Mouse (Mus musculus) layer of hippocampus, adult 11-12 months (tissue): Measurements from ENCODE around the gene M6pr.

Source experiments
- DNase-seq: peaks from one replicate; pipeline ENCODE4 v3.0.0; 2022; ENCODE audit warnings: low spot score

The M6pr gene

DNA sequence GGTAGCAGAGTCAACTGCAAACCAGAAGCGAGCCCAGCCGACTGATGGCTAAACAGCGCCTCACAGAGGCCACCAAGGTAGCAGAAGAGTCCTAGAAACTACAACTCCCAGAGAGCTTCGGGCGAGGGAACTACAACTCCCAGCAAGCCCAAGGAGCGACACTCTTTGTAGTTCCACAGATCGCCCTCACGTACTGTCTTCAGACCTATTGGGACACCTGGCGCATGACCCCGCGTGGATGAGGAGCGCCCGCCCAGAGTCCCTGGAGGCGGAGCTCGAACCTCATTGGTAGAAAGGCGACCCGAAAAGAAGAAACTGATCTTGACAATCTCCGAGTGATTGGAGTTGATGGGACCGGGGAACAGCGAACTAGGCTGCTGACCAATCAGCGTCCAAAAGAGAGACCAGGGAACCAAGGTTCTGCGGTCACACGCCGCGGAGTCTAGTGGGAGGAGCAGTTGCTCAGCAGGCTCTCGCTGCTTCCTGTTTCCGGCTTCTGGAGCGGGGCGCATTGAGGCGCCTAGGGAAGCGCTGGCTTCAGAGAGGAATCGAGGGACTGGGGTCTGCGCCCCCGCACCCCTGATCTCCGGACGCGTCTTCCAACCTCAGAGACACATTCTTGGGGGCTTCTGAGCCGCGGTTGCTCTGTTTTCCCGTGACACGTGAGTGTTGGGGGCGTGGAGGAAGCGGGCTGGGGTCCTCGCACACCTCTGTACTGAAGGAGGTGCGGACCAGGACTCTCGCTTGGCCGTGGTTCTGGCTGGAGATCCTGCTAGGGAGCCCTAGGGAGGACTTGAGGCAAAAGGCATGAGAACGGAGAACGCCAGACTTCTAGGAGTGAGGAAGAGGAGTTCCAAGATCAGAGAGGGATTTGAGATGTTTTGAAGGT lies at the start of gene M6pr:
M6pr (plus strand) TSS at position 216 of the 889 bp plus-strand sequence.
- peak; percentile 98 for DNase-seq

DNA sequence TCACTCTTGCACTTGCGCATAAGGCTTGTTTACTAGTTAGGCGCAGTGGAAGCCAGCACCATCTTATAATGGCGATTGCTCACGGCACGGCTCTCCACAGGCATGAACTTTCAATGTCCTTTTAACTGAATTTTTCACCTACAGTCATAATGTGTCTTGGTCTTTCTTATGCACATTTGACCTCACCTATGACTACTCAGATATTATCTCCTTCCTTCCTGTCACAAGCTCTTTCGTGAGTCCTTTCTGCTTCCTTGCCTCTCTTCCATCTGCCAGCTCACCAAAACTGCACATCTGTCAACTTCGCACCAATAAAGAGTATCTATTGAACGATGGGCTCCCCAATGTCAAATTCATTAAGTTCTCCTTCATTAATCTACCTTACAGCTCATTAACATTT lies 46.0 kb upstream of the M6pr start:
- DNase-seq, result no peak

DNA sequence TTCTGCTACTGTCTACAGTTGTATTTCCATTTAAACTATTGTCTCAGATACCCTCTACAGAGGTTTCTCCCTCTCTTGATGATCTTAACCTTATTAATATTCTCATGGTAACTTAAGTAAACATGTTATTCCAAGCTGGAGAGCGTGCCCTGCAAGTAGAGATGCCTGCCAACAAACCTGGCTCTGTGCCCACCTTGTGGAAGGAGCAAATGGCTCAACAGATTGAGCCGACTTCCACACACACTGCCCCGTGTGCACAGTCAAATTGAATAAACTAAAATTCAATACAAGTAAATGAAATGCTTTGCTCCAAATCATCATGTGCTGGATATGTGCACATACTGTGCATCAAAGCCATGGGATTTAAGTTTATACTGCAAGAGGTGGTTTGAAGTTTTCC lies 40.0 kb upstream of the M6pr start:
- DNase-seq, result peak; percentile 83

DNA sequence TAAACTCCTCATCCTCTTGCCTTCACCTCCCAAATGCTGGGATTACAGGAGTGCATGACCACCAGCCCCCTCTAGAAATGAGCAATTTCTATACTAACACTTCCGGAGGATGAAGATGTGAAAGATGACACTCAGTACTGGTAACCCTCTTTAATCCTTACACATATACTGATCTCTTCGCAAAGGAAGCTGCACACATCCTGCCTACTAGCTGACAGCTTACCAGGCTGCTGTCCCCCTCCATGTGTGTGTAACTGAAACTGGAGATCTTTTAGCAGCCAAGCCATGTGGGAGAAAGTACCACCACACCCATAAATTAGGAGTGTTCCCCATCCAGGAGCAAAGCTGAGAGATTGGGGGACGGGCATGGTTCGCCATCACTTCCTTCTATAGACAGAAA lies 39.4 kb upstream of the M6pr start:
- DNase-seq, result no peak

GRCm38 (mm10) chr6:122270152-122270551 lies 38.4 kb upstream of the M6pr start:
- no peak for DNase-seq

- DNase-seq, result no peak
These were observed 34.0 kb upstream of the M6pr start for GRCm38 (mm10) chr6:122274546-122274945.

- no peak for DNase-seq
These were observed 32.0 kb upstream of the M6pr start for GRCm38 (mm10) chr6:122276565-122276964.

GRCm38 (mm10) chr6:122282782-122283181 lies 25.7 kb upstream of the M6pr start, which contains the start of gene Klrg1:
TSS of gene Klrg1 (minus strand) at chr6:122282882.
- no peak for DNase-seq

DNA sequence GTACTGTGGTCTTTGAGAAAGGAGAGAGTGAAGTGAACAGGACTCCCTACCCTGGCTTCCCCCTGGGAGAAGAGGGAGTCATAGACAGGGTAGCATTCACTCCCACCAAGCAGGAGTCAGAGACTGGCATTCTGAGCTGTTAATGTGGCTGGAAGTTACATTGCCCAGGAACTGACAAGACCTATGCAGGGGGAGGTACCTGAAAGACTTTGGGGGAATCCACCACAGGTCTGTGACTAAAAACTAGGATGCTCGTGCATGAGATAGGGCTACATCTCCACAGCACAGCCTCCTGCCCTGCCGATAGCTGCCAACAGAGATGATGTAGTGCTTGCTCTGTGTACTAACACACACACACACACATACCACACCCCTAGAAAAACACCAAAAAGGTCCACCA lies 25.1 kb upstream of the M6pr start:
- DNase-seq, result no peak

DNA sequence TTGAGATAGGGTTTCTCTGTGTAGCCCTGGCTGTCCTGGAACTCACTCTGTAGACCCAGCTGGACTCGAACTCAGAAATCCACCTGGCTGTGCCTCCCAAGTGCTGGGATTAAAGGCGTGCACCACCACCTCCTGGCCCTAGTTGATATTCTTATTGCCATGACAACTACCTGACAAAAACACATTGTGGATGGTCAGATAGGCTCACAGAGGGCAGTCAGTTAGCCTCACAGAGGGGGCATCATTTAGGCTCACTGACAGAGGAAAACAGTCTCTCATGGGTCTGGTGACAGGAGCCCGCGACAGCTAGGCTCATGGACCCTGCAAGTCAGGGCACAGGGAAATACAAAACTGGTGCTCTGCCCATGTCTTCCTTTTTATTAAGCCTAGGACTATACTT lies 24.2 kb upstream of the M6pr start:
- no peak for DNase-seq

DNA sequence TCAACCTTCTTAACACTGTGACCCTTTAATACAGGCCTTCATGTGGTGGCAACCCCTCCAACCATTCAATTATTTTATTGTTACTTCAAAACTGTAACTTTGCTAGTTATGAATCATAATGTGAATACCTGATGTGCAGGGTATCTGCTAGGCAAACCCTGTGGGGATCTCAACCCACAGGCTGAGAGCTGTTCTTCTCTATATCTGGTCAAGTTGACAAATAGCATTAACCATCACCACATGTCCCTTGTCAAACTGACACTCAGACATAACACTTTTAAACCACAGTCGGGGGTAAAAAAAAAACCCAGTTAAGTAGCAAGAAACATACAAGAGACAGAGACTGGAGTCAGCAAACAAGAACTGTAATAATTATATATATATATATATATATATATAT lies 23.7 kb upstream of the M6pr start:
- DNase-seq, result no peak

DNA sequence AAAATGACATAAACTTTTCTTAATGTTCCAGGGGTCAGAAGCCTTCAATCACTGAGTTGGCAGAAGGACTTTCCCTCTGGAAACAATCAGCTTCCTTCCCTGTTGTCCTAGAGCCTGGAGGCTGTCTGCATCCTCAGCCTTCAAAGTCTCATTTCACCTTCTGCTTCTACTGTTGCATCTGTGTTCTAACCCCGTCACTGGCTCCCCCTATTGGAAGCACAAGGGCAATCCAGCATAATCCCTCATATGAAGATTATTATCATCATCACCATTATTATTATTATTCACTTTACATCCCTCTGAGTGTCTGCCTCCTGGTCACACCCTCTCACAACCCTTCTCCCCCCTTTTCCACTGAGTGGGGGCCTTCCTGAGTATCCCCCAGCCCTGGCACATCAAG lies 20.3 kb upstream of the M6pr start:
- no peak for DNase-seq

- no peak for DNase-seq
These were observed 19.2 kb upstream of the M6pr start for GRCm38 (mm10) chr6:122289313-122289712.

DNA sequence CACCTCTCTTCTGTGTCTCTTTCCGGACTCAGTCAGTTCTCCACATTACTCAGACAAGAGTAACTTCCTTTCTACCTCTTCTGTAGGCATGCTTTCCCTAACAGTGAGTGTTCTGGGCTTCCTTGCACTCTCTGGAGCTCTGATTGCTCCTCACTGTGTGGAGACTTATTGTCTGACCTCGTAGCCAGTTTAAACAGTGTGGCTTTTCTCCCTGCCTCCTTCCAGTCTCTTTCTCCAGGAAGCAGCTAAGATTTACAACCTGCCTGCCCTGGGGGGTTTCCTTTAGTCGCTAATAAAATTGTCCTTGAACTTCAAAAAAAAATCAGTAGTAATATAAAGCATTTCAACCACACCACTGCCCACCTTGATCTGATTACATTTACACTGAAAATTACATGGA lies 18.3 kb upstream of the M6pr start:
- no peak for DNase-seq

- no peak for DNase-seq
These were observed 17.3 kb upstream of the M6pr start for GRCm38 (mm10) chr6:122291264-122291663.

GRCm38 (mm10) chr6:122291735-122292134 lies 16.8 kb upstream of the M6pr start:
- DNase-seq, result no peak

DNA sequence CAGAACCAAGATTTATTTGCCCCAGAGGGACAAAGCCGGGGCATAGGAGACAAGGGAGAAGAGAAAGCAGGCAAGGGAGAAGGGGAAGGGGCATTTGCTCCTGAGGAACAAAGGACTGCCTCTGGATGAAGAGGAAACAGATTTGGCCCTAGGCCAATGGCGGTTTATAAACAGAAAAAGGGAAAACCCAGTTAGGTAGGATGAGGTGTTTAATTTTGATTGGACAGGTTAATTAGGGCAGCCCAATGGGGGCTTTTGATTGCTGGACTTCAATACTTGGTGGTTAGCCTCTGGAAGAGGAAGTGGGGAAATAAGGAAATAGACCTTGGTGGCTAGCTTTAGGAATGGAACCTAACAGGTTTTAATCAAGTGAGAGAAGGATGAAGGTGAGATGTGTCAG lies 16.3 kb upstream of the M6pr start:
- no peak for DNase-seq

DNA sequence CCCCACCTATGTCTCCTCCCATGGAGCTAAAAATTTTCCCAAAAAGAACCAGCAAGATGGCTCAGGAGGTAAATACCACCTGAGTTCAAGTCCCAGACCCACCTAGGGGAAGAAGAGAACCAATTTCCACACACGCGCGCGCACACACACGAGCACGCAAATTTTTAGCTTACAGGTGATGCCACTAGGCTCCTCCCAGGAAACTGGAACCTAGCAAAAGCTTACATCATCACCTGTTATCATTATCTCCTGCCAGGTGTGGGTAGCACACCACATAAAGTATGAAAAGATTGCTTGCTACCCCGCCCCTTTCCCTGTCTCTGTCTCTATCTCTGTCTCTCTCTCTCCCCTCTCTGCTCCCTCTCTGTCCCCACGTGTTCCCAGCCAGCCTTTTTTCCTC lies 15.4 kb upstream of the M6pr start:
- DNase-seq, result no peak

- DNase-seq, result no peak
These were observed 14.7 kb upstream of the M6pr start for GRCm38 (mm10) chr6:122293796-122294195.

DNA sequence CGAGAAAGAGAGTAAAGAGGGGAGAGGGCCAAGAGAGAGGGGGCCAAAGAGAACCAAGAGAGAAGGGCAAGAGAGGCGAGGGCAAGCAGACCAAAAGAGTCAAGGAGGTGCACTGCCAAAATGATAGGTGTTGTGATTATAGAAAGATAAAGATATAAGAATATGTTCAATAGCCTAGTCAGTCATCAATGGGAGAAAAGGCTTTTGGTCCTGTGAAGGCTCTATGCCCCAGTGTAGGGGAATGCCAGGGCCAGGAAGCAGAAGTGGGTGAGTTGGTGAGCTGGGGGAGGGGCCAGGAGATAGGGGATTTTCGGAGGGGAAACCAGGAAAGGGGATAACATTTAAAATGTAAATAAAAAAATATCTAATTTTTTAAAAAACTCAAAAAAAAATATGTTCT lies 14.2 kb upstream of the M6pr start:
- no peak for DNase-seq

GRCm38 (mm10) chr6:122295242-122295641 lies 13.3 kb upstream of the M6pr start:
- no peak for DNase-seq

- no peak for DNase-seq
These were observed 11.6 kb upstream of the M6pr start for GRCm38 (mm10) chr6:122296918-122297278.

DNA sequence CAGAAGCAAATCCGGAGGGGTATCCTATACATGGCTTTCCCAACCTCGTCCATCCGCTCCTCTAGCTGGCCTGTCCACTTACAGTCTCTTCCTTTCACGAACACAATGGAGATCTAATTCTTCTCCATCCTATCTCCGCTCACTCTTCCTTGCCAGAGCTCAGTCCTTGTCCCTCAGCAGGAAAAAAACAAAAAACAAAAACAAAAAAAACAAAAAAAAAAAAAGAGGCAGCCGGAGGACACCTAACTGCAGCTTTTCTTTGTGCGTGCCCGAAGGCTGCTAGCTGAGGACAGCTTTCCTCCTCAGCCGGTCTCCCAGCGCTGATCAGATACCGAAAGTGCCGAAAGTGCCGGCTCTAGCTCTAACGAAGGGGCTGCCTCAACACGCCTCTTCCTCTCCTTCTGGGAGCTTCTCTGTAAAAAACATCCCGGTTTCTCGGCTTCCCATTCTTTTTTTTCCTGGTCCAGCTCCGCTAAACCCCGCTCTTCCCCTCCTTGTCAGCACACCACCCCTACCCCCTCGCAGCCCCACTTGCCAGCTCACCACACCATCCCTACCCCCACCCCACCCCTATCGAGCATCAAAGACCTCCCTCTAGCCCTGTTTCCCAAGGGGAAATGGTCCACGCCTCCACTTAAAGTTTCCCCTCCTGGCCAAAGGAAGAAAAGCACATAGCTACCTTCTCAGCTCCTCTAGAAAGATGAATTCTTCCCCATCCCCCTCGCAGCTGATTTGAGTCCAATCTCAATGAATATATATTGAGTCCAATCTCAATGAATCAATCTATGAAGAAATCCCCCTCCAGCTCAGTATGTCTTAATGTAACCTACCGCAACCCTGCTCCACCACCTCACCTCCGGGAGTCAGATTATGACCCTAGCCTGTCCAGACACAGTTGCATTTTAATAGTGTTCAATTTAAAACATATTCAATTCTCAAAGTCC lies 11.0 kb upstream of the M6pr start:
- no peak for DNase-seq
